Mouse (Mus musculus) cerebellum, postnatal 36 days (tissue): Measurements from ENCODE around the gene Tbc1d22a.

Source experiments
- DNase-seq, 2 experiments: peaks; one replicate each; pipeline ENCODE4 v3.0.0; 2021 to 2022; ENCODE audit warnings: mixed read lengths in 2 of 2

The Tbc1d22a gene

GRCm38 (mm10) chr15:86342637-86343375, 128.5 kb downstream of the Tbc1d22a start:
- DNase-seq, result no peak

- no peak for DNase-seq
Measured at GRCm38 (mm10) chr15:86344906-86345331, 130.7 kb downstream of the Tbc1d22a start.

GRCm38 (mm10) chr15:86345907-86346306, 131.6 kb downstream of the Tbc1d22a start:
- DNase-seq, result no peak

GRCm38 (mm10) chr15:86346606-86347005, 132.3 kb downstream of the Tbc1d22a start:
- DNase-seq, result no peak

GRCm38 (mm10) chr15:86354932-86355331, 140.7 kb downstream of the Tbc1d22a start:
- DNase-seq, result no peak

- DNase-seq, result no peak
Measured at GRCm38 (mm10) chr15:86355857-86356256, 141.6 kb downstream of the Tbc1d22a start.

GRCm38 (mm10) chr15:86360376-86360775, 146.1 kb downstream of the Tbc1d22a start:
- no peak for DNase-seq

- peak; percentile 75 to 77 for DNase-seq
Measured at GRCm38 (mm10) chr15:86362306-86363150, 148.3 kb downstream of the Tbc1d22a start.

GRCm38 (mm10) chr15:86363841-86364295, 149.6 kb downstream of the Tbc1d22a start:
- peak in 1 of 2 experiments; percentile 31 for DNase-seq

GRCm38 (mm10) chr15:86364948-86365658, 150.8 kb downstream of the Tbc1d22a start:
- no peak for DNase-seq

- no peak for DNase-seq
Measured at GRCm38 (mm10) chr15:86366726-86367125, 152.5 kb downstream of the Tbc1d22a start.

- no peak for DNase-seq
Measured at GRCm38 (mm10) chr15:86367247-86367646, 153.0 kb downstream of the Tbc1d22a start.

GRCm38 (mm10) chr15:86370846-86371245, 156.6 kb downstream of the Tbc1d22a start:
- no peak for DNase-seq

- DNase-seq, result no peak
Measured at GRCm38 (mm10) chr15:86375262-86375661, 161.0 kb downstream of the Tbc1d22a start.

GRCm38 (mm10) chr15:86375860-86376394, 161.7 kb downstream of the Tbc1d22a start:
- DNase-seq, result no peak

- no peak for DNase-seq
Measured at GRCm38 (mm10) chr15:86383278-86383677, 169.0 kb downstream of the Tbc1d22a start.

- DNase-seq, result peak; percentile 45 to 48
Measured at GRCm38 (mm10) chr15:86385436-86385835, 171.2 kb downstream of the Tbc1d22a start.

GRCm38 (mm10) chr15:86386325-86386724, 172.1 kb downstream of the Tbc1d22a start:
- DNase-seq, result no peak

GRCm38 (mm10) chr15:86388597-86388996, 174.3 kb downstream of the Tbc1d22a start:
- no peak for DNase-seq

- DNase-seq, result no peak
Measured at GRCm38 (mm10) chr15:86404866-86405265, 190.6 kb downstream of the Tbc1d22a start.

- DNase-seq, result peak; percentile 66 to 68
Measured at GRCm38 (mm10) chr15:86405527-86405926, 191.3 kb downstream of the Tbc1d22a start.

GRCm38 (mm10) chr15:86409352-86409751, 195.1 kb downstream of the Tbc1d22a start:
- DNase-seq, result no peak
